Mouse (Mus musculus) cerebellum, adult 18-20 months (tissue): ENCODE data around the gene Gm3336.

Experiments used
- DNase-seq, 2 experiments: peaks; one replicate each; pipeline ENCODE4 v3.0.0; 2021

Gene Gm3336

GRCm38 (mm10) chr8:70718297-70718696 lies at the start of gene Gm3336:
Gene Gm3336, plus strand, starts transcription at chr8:70718543.
- peak; percentile 78 to 86 for DNase-seq

- no peak for DNase-seq
Observed at GRCm38 (mm10) chr8:70671615-70672324, 46.6 kb upstream of the Gm3336 start.

DNA sequence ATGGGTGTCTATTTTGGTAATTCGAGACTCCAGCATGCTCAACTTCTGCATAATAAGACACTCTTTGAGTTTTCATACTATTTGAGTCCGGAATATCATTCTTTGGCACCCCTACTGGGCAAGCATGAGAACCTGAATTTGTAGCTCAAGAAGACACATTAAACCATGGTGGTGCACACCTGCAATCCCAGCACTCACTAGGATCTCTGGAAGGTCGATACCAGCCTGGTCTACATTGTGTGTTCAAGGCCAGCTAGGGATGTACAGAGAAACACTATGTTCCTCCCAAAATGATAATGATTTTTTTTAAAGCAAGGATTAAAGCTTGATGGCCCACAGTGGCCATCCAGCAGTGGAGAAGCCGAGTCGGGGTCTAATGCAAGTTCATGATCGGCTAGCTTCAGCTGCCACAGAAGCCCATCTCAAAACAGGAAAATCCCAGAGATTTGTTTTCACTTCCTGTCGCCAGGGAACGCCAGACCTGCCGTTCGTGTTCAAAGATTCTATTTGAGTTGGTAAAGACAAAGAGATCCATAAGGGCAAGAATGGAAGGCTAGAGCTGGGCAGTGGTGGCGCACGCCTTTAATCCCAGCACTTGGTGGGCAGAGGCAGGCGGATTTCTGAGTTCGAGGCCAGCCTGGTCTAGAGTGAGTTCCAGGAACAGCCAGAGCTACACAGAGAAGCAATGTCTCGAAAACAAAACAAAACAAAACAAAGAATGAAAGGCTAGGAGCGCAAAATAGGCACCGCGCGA lies 45.8 kb upstream of the Gm3336 start:
- DNase-seq = no peak

DNA sequence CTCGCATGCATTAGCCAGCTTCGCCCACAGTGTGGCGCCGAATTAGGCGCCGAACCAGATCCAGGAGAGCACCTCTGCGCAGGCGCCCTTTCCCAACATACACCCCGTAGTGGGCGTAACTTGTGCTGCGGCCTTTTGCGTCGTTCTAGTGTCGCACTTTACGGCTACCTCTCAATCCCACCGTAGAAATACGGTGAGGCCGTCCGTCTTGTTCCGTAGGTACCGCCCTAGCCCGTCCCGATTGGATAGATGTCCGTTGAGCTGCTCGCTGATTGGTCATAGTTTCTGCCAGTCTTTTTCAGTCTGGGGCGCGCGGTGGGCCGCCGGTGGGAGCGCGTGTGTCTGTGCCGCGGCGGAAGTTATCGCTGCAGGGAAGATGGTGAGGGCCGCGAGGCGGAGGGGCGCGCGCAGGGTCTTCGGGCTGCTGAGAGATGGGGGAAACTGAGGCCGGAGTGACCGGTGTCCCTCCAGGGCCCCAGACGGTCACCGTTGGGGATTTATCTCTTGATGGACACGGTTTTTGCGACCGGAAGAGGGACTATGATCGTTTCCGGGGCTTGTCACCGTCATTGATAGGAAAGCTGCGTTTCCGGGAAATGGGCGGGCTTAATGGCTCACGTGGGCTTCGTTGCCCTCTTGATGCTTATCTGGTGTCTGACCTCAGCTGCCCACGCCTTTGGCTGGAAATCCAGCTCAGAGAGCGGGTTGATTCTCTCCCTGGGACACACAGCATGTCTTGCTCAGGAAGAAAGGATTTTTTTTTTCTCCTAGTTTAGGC lies 45.1 kb upstream of the Gm3336 start, which contains the start of gene Lsm4:
TSS of gene Lsm4 (plus strand) at position 170 of the 778 bp plus-strand sequence.
- peak; percentile 96 to 99 for DNase-seq

DNA sequence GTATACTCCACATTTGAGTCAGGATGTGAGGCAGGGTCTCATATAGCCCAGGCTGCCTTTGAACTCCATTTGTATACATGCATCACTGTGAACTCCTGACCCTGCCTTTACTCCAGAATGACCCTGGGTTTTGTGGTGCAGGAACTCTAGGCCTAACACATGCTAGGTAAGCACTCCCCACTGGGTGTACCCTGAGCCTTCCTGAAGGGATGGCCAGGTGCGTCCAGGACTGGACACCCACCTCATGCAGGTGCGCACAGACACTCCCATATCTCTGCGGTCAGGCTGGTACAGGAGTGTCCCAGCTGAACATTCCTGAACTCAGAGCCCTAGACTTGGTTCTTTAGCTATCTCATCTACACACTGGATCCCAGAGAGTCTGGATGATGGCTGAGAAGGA lies 44.2 kb upstream of the Gm3336 start:
- peak in 1 of 2 experiments; percentile 40 for DNase-seq

DNA sequence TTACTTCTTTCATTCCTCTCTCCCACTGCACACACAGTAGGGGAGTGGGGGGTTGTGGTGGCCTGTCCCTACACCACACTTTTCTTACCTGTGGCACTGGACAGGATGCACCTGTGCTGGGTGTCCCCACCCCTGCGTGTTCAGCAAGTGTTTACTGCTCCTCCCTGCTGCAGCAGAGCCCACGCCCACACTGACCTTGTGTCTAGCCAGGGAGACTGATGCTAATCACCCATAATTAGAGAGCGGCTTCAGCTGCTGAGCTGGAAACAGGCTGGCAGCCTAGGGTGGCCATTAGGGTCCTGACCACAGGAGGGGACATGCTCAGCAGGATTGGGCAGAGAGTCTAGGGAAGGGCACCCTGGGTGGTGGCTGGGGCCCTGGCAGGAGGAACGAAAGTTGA lies 43.6 kb upstream of the Gm3336 start:
- DNase-seq = no peak

- no peak for DNase-seq
Observed at GRCm38 (mm10) chr8:70675336-70675735, 43.0 kb upstream of the Gm3336 start.

DNA sequence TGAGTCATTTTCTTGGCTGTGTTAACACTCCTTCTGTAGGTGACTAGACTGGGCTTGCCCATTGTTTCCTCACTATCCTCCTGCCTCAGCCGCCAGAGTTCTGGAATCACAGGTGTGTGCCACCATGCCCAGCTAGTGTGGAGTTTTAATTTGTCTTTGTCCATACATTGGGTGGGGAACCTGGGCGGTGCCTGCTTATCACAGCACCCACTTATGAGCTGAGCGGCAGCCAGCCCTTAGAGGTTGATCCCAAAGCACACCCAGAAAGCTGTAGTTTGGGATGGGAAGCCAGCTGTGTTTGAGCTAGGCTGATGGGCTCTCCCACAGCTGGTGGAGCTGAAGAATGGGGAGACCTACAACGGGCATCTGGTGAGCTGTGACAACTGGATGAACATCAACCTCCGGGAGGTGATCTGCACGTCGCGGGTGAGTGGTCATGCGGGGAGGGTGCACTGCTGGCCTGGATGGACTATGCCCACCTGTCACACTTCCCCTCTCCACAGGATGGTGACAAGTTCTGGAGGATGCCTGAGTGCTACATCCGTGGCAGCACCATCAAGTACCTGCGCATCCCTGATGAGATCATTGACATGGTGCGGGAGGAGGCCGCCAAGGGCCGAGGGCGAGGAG lies 40.8 kb upstream of the Gm3336 start:
- DNase-seq = no peak

DNA sequence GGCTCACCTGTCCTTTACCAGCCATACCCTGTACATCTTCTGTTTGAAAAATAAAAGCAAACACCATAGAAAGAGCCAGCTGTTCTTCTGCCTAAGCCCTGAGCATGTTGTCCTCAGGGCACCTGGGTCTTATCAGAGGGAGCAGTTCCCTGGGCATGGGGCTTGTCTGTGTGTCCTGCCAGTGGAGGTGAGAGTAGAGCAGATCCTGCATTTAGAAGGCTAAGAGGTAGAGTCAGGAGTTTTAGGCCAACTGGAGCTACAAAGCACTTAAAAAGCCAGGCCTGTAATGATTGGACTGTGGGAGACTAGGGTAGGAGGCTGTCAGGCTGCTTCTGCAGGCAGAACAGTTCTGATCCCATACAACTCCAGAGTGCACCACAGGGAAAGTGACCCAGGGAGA lies 39.7 kb upstream of the Gm3336 start:
- no peak for DNase-seq

GRCm38 (mm10) chr8:70679404-70679803 lies 38.9 kb upstream of the Gm3336 start:
- DNase-seq = no peak

DNA sequence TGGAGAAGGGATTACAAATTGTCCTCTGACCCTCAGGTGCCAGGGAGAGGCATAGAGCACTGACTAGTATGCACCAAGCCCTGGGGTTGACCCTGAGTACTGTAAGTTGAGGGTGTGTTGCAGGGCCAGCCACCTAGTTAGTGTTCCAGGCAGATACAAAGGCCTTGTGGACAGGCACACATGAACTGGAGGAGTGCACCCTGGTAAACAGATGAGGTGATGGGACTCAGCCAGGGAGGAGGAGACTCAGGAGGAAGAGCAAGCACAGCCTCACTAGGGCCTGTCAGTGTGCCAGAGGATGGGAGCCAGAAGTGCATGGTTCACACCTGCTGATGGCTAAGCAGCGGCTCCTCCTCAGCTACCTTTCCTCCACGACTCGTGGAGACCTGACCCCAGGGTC lies 38.3 kb upstream of the Gm3336 start:
- DNase-seq = no peak

- DNase-seq = no peak
Observed at GRCm38 (mm10) chr8:70681410-70681809, 36.9 kb upstream of the Gm3336 start.

DNA sequence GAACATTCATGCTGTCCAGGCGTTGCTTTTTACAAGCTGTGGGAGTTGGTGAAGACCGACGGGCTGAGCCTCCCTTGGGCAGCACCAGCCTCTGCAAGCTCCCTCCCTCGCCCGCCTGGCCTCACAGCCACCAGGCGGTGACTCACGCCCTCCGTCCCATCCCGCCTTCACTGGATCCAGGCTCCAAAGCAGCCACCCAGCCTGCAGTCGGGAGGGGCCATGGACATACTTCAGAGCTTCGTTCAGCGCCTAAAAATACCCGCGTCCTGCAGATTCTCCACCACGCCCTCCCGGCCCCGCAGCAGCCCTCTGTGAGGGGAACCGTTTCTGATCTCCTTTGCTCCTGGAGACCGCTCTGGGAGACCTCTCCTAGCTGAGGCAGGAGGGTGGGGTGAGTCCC lies 36.1 kb upstream of the Gm3336 start:
- DNase-seq = no peak

DNA sequence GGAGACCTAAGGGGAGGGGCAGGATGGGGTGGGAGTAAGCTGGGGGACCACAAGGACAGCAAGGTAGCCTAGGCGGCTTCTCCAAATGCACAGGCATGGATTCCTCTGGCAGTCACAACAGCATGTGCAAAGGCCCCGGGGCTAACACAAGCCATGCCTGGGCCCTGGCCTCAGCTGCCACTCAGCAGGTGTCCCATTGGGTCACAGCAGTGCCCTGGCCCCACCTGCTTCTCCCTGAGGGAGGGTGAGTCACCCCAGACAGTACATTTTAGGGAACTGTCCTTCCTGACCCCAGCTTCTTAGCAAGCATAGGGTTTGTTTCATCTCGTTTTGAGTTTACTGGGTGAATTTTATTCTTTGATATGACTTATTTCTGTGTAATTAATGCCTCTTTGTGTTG lies 35.7 kb upstream of the Gm3336 start:
- DNase-seq = no peak

GRCm38 (mm10) chr8:70684291-70684690 lies 34.1 kb upstream of the Gm3336 start:
- no peak for DNase-seq

GRCm38 (mm10) chr8:70687576-70687975 lies 30.8 kb upstream of the Gm3336 start:
- DNase-seq = no peak

- DNase-seq = no peak
Observed at GRCm38 (mm10) chr8:70688136-70688535, 30.2 kb upstream of the Gm3336 start.

- no peak for DNase-seq
Observed at GRCm38 (mm10) chr8:70689892-70690390, 28.4 kb upstream of the Gm3336 start.

GRCm38 (mm10) chr8:70691230-70691629 lies 27.1 kb upstream of the Gm3336 start:
- no peak for DNase-seq

DNA sequence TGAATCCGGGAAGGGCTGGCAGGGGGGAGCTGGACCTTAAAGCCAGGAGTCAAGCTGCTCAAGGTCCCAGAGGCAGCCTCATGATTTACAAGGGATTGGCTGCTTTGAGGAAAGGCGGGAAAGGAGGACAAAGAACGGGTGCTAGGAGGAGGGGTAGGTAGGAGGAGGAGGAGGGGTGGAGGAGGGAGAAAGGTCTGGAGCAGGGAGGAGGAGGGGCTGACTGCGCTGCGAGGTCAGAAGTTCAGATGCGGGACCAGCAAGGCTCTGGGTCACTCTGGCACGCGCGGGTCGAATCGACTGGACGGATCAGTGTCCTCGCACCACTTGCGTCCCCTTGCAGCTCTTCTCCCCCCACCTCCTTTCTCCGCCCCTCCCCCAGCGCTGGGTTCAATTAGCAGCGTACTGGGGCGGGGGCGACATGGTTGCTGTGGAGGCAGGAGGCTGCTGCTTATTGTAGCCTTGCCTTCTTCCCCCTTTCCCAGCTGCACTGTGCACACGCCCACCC lies 26.6 kb upstream of the Gm3336 start:
- no peak for DNase-seq

DNA sequence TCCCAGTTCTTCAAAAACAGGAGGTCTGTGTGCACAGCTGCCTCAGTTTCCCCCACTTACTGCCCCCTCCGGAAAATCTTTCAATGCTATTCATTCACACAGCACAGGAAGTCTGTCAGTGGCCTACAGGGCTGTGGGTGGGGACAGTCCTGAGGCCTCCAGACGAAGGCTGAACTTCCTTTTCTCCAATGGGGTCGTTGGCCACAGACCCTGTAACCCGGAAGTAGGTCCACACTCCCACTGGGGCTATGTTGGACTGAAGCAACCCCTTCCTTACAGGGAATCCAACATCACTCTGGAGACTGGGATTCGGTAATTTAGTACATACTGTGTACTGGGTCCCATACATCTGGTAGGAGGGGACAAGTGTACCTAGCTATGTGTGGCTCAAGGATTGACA lies 24.7 kb upstream of the Gm3336 start:
- no peak for DNase-seq

DNA sequence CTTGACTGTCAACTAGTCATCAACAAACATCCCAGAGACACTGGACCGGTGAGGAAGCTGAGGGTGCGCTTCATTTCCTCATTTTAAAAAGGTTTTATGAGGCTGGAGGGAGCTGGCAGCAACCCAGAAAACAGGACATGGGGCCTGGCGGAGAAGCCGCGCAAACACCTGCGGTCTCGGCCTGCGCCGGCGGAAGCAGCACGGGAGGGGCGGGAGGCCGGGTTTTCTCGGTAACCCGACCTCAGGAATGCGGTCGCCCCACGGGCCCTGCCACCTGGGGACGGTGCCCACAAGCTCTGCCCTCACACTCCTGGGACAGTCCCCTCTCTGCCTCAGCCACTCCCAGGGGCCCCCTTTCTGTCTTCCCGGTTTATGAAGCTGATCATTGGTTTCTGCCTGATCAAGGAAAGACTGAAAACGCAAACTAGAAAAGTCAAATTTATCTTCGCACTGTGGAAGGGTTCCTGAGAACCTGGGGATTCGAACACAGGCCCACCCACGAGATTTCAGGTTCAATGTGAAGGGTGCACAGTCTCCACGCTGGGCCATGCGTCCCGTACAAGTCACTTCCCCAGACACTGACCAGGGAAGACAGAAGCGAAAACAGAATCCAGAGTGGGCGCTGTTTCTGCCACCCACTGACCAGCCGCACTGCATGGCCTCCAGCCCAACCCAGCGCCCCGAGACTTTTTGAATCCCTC lies 22.9 kb upstream of the Gm3336 start:
- DNase-seq = peak; percentile 56 to 68
